ENCODE assay signal across 28 mouse cellular contexts in genomic region chr7:111882991-111883390, GRCm38 (mm10).
"Had no signal": no experiment of that assay in that cellular context is flagged by ENCODE, and none has a peak within 500 bp of the region (broad histone marks: within the 10 kb centered on the region; RNA-seq: fewer than 3 reads in every experiment).

No protein-coding gene starts in this region.

- H3K4me3 ChIP-seq: heart, embryonic 10.5 days; heart, embryonic 12.5 days; hindbrain, embryonic 10.5 days; hindbrain, embryonic 12.5 days; intestine, embryonic 15.5 days; layer of hippocampus, adult 2 months; left cerebral cortex, adult 2 months; limb, embryonic 10.5 days; limb, embryonic 12.5 days; liver, embryonic 13.5 days; liver, embryonic 15.5 days had no signal

- H3K36me3 ChIP-seq: heart, embryonic 10.5 days; heart, embryonic 12.5 days; hindbrain, embryonic 10.5 days; hindbrain, embryonic 12.5 days; intestine, embryonic 15.5 days; limb, embryonic 10.5 days; limb, embryonic 12.5 days; liver, embryonic 13.5 days; liver, embryonic 15.5 days had no signal

- H3K4me2 ChIP-seq: heart, embryonic 12.5 days; hindbrain, embryonic 12.5 days; hindbrain, embryonic 14.5 days; intestine, embryonic 15.5 days; limb, embryonic 12.5 days; liver, embryonic 11.5 days; liver, embryonic 13.5 days; liver, embryonic 15.5 days had no signal

- H3K9ac ChIP-seq: heart, embryonic 12.5 days; hindbrain, embryonic 12.5 days; hindbrain, embryonic 14.5 days; intestine, embryonic 15.5 days; limb, embryonic 12.5 days; liver, embryonic 13.5 days; liver, embryonic 15.5 days; liver, postnatal 0 days had no signal

- H3K4me1 ChIP-seq: hindbrain, embryonic 10.5 days; hindbrain, embryonic 12.5 days; intestine, embryonic 15.5 days; limb, embryonic 12.5 days; liver, embryonic 13.5 days; liver, embryonic 15.5 days had no signal

- DNase-seq: gastrocnemius, postnatal 10 days; gastrocnemius, postnatal 25 days; heart, adult 18-20 months; heart, postnatal 10 days; heart, postnatal 4 days; kidney, adult 18-20 months; kidney, adult 8-10 months; kidney, postnatal 10 days; kidney, postnatal 25 days; kidney, postnatal 4 days; liver; liver, embryonic 13.5 days; liver, postnatal 0 days had no signal

- H3K27ac ChIP-seq: heart, embryonic 10.5 days; hindbrain, embryonic 10.5 days; hindbrain, embryonic 12.5 days; hindbrain, embryonic 14.5 days; intestine, embryonic 15.5 days; layer of hippocampus, adult 2 months; left cerebral cortex, adult 2 months; limb, embryonic 10.5 days; limb, embryonic 12.5 days; liver, embryonic 13.5 days; liver, embryonic 15.5 days had no signal

- H3K27me3 ChIP-seq: heart, embryonic 12.5 days; hindbrain, embryonic 12.5 days; intestine, embryonic 15.5 days; limb, embryonic 12.5 days; liver, embryonic 13.5 days; liver, embryonic 15.5 days had no signal

- H3K9me3 ChIP-seq: heart, embryonic 10.5 days; heart, embryonic 12.5 days; hindbrain, embryonic 10.5 days; hindbrain, embryonic 12.5 days; intestine, embryonic 15.5 days; limb, embryonic 10.5 days; limb, embryonic 12.5 days; liver, embryonic 13.5 days; liver, embryonic 15.5 days had no signal

- ATAC-seq: hindbrain, embryonic 16.5 days; inflammation-experienced regulatory T-cells, adult 6 months; intestine, embryonic 15.5 days; intestine, postnatal 0 days; liver, postnatal 0 days had no signal
